Mouse (Mus musculus): ENCODE results near the gene Usp28.

DNA sequence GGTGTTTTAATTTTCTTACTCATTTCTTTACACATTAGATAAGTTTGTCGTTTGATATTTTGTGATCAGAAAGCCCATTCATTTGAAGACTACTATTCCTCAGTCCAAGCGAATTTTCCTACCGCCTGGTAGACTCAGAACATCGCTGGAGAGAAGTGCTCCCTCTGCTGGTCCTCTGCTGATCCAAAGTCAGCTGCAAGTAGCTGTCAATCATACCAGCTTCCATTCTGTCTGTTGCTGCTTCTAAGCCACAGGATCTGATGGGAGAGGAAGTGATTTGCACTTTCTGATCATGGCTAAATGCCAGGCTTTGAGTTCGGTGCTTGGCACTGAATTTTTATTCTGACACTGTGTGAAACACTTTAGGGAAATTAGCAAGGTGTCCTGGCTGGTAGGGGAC is 66.2 kb downstream of the Usp28 start:
- TF ChIP-seq POLR2A (IDR thresholded peaks at IDR 0.05; ENCODE audit: low read depth, low read length) (no peak), CTCF (conservative IDR thresholded peaks at IDR 0.05; ENCODE audit: insufficient read depth, insufficient read length, low read depth, low read length) (peak; percentile 86)
